Mouse (Mus musculus): Measurements from ENCODE around the gene Tmem110.

Tmem110 gene

GRCm38 (mm10) chr14:30865311-30865710, 39.9 kb downstream of the Tmem110 start:
- peak; percentile 50 for DNase-seq (ENCODE audit: low spot score)

DNA sequence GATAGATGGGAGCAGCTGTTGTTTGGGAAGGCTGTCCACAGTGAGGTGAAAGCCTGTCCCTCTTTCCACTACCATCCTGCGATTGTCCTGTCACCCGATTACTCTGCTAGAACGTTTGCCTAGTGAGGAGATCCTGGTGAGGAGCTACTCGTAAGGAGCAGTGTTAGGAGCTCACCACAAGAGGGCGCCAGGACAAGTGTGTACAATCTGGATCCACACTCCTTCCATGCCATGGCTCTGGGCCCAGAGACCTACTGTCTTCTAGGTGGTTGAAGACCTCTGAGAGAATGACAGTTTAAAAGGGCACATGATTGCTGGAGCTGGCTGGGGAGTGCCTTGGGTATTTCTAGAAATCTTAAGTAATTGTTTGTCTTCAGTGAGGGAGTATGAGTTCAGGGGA, 41.7 kb downstream of the Tmem110 start:
- peak; percentile 71 for DNase-seq (ENCODE audit: low spot score)

DNA sequence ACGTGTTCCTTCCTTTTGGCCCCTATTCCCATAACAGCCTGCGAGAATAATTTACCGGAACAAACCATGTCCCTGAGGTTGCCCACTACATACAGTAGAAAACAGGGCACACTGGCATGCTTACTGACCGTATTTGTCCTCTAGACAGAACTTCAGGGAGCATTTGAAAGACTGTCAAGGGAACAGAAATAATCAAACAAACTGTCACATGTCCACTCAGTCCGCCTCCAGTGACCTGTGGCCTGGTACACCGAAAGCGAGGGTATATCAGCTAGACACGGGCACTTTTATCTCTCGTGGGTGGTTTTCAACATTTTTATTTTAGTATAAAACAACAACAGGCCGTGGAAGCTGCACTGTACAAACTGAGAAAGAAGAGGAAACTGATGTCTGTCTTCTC, 43.4 kb downstream of the Tmem110 start:
- no peak for DNase-seq (ENCODE audit: low spot score)

GRCm38 (mm10) chr14:30869391-30869801, 44.0 kb downstream of the Tmem110 start:
- DNase-seq (ENCODE audit: low spot score) = no peak

GRCm38 (mm10) chr14:30870206-30871147, 45.1 kb downstream of the Tmem110 start:
- DNase-seq (ENCODE audit: low spot score) = no peak

DNA sequence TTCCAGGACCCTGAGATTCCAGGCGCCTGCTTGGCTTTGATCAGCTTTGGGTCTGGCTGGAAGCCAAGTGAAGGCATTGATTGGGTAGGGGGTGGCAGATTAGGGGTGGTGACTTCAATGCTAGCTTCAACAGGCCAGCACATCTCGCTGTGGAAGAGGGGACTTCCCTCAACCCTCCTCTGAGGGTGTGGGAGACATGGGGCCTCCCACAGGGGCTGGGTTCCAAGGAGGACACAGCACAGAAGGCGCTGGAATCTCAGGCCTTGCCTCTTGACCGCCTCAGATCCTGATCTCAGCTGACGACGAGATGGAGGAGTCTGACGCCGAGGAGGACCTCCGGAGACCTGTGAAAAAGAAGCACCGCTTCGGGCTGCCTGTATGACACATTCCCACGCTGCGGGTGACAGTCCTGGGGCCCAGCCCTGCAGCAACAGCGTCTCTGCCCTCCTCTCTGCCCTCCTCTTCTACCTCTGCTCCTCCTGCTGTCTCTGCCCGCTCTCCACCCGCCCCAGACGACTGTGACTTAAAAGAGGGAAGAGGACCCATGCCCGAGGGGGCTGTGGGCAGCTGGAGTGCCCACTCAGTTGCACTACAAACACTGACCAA, 48.8 kb downstream of the Tmem110 start:
- no peak for DNase-seq (ENCODE audit: low spot score)

DNA sequence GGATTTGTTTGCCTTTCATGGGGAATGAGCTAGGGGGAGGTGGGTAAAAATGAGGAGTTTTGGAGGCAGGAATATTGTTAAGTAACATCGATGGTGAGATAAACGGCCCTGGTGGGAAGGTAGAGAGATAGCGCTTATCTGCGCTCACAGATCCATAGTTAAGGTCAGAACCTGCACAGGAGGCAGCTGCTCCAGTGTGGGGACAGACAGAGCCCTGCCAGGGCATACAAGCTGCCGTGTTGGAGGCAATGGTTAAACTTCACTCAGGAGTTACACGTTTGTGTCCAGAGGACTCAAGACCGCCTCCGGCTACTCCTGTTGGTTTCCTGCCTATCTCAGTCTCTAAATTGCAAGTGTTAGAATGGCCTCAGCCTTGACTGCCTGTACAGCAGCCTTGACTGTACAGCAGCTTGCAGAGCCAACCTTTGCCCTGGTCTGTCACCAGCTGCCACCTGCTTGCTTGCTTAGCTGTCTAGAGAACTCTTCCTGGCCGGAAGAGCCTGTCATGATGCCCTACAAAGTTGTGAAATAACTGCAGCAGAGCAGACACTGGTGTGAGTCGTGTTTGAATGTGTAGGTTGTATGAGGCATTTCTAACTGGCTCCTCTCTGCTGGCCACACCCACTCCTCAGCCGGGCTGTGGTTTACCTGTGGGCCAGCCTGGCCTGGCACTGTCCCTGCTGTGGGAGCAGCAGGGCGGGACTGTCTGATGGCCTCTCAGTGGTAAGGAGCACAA, 49.9 kb downstream of the Tmem110 start:
- no peak for DNase-seq (ENCODE audit: low spot score)

GRCm38 (mm10) chr14:30875955-30876354, 50.6 kb downstream of the Tmem110 start:
- no peak for DNase-seq (ENCODE audit: low spot score)

- DNase-seq (ENCODE audit: low spot score) = no peak
These were observed 51.1 kb downstream of the Tmem110 start for GRCm38 (mm10) chr14:30876451-30876850.

DNA sequence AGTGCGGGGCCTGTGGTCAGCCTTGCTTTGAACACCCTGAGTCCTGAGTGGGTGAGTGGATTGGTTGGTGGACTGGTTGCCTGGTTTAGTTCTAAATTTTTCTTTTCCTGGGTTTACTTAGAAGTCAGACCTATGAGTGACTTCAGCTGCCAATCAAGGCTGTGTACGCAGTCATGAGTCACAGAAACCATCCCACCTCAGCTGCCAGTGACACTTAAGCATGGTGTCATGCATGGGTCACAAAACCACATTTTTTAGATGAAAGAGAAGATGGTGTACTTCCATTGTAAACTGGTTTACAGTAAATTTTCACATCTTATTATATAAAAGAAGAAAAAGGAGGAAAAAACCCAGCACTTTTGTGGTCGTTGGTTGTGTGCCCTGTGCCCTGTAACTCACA, 52.4 kb downstream of the Tmem110 start:
- no peak for DNase-seq (ENCODE audit: low spot score)

DNA sequence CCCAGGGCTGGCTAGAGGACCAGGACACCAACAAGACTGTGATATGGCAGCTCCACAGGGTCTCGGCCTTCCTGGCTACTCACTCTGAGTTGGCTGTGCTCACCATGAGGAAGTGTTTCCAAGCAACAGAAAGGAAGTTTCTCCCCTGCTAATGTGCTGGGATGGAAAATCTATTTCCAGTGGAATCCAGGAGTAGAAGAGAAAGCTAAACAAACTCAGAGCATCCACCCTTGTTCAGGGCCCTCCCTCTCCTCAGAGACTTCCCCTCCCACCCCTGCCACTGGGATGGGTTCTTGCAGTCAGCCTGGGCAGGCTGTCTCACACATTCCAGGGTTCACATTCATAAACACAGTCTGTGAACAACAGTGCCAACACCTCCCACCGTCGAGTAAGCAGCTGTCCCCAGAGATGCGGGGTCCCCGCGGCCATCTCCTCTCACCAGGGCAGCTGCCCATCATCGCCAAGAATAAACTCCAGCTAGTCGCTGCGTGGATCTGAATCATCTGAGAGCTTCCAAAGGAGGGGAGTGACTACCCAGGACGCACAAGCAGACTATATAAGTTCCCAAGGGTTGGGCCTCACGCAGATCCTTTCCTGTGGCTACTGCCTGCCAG, 53.7 kb downstream of the Tmem110 start, which contains the start of gene Mustn1:
TSS of gene Mustn1 (plus strand) at position 243 of the 614 bp plus-strand sequence.
- DNase-seq (ENCODE audit: low spot score) = no peak

DNA sequence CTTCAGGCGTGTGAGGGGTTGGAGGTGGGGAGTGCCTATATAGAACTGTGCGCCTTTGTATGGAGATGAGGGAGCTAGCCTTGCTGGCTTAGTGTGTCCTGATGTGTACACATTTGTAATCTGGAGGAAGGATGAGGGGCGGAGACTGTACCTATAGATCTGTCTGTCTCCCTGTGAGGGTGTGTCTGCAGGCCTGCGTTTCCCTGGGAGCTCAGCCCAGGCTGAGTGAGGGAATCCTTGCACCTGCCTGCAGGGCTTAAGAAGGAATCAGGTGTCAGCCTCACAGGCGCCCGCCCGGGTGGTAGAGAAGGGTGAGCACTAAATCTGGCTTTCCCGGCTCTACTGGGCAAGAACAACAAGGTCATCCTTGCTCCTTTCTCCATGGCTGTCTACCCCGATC, 54.4 kb downstream of the Tmem110 start:
- DNase-seq (ENCODE audit: low spot score) = no peak

GRCm38 (mm10) chr14:30880251-30880650, 54.9 kb downstream of the Tmem110 start:
- DNase-seq (ENCODE audit: low spot score) = no peak

DNA sequence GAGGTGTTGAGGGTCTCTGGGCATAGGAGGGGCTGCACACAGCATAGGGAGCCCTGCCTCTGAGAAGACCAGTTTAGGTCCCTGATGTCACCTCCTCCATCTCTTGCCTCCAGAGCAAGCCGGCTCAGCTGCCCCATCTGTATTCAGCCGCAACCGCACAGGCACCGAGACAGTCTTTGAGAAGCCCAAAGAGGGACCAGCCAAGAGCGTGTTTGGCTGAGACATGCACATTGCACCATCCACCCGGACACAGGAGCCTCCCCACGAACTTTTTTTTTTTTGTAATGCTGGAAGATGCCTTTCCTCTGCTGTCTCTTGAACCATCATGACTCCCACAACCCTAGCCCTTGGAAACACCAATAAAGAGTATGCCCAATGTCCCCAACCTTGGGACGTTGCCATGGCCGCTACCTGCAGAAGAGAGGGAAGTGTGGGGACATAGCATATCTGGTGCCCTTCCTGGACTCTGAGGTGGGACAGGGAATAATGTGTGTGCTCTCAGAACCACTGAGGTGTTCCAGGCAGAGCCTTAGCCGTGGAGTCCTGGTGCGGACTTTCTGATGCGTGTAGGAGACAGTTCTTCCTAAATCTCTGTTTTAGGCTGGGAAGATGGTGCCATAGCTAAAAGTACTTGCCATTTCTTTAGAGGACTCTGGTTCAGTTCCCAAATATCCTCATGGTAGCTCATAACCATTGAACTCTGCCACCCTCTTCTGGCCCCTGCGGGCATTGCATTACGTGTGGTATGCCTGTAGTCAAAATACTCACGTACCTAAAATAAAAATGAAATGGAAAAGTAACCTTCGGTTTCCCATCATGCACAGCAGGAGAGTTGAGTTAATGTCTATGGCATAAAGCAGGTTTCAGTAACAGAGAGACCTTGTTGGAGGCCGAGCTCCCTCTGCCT, 55.7 kb downstream of the Tmem110 start:
- peak; percentile 39 for DNase-seq (ENCODE audit: low spot score)

DNA sequence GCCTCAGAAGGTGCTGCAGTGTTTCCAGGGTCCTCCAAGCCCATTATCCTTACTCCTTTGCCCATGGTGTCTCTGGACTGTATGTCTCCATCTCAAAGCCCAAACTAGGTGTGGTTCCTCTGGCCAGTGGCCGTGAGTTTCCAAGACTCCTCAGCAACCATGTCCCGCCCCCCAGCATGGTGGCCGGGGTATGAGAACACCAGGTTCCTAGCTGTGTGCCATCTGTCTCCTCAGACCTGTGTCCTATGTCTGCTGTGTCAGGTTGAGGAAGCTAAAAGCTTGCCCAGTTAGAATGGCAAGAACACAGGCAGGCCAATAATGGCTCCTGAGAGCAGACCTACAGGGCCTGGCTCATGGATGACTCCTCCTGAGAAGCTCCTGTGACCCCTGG, 56.3 kb downstream of the Tmem110 start:
- DNase-seq (ENCODE audit: low spot score) = no peak

DNA sequence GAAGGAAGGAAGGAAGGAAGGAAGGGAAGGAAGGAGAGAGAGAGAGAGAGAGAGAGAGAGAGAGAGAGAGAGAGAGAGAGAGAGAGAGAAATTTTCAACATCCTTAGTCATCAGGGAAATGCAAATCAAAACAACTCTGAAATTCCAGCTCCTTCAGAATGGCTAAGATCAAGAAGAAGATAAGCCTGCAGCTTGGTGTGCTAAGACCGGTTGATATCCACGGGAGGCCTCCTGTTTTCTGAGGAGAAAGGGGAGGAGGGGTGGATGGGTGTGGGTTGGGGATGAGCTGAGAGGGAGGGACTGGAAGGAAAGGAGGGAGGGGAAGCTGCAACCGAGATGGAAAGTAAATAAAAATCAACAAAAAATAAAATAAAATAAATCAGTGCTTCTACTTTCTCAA, 59.9 kb downstream of the Tmem110 start:
- DNase-seq (ENCODE audit: low spot score) = peak; percentile 28

GRCm38 (mm10) chr14:30886204-30886603, 60.8 kb downstream of the Tmem110 start, which contains the start of gene Itih4:
Itih4 (plus strand) TSS chr14:30886476.
- no peak for DNase-seq (ENCODE audit: low spot score)

DNA sequence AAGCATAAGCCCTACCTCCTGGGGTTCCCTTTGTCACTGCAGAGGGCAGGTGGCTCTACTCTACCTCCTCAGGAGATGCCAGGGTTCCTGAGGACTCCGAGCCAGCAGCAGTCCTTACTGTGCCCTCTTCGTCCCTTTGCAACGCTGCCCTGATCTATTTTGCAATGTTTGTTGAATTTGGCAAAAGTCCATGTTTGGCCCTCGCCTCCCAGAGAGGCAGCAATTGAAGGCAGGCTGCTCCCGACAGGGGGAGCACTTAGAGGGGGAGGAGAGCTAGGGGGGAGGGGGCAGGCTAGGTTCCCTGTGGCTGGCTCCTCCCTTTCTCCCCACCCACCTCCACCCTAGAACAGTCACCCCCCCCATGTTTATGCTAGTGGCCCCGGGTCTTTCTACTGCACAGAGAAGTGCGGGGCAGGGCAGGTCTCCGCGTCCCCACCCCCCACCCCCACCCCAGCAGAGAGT, 62.9 kb downstream of the Tmem110 start:
- peak; percentile 46 for DNase-seq (ENCODE audit: low spot score)

- DNase-seq (ENCODE audit: low spot score) = no peak
These were observed 74.6 kb downstream of the Tmem110 start for GRCm38 (mm10) chr14:30899972-30900371.

GRCm38 (mm10) chr14:30902628-30903027, 77.2 kb downstream of the Tmem110 start:
- DNase-seq (ENCODE audit: low spot score) = no peak

GRCm38 (mm10) chr14:30903036-30903435, 77.6 kb downstream of the Tmem110 start:
- DNase-seq (ENCODE audit: low spot score) = no peak

Data from MN1 (cell line).